Mouse (Mus musculus): ENCODE data around the gene Gm20538. TPM values are rescaled to one million over a fixed set of nuclear protein-coding genes. Genes with fewer than 3 reads are reported as not detected.

Gene Gm20538
- total RNA-seq, 2 experiments from 2014 or later, result not detected

- no peak for DNase-seq
These were observed 15.2 kb downstream of the Gm20538 start for GRCm38 (mm10) chr19:44537416-44537815.

DNA sequence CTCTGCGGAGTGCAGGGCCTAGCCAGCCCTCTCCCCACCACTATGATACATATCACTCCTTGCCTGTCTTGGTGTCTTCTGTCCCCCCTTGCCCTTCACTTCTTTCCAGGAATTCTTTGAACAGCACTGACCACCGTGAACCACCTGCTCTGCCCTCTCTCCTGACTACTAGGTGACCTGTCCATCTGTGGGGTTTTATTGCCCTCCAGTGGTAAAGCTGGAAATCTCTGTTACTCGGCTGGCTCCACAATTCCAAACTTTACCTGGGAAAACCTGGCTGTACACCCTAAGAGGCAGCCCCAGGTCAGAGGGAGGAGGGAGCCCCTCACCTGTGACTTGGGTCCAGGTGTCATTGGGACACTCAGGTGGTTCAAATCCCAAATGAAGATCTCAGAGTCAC lies 17.3 kb downstream of the Gm20538 start:
- DNase-seq, result no peak
- intact Hi-C loops (cut with DNase I), result loop anchor here (5.0 kb wide), 1 partner anchor 58 kb away; no protein-coding TSS in a partner anchor

More at GRCm38 (mm10) chr19:44537416-44537815, 15.2 kb downstream of the Gm20538 start:
- intact Hi-C loops (cut with DNase I), result loop anchor here (5.0 kb wide), 1 partner anchor 60 kb away; no protein-coding TSS in a partner anchor

- intact Hi-C loops (cut with DNase I), result no loop called here
- no peak for DNase-seq
These were observed 22.6 kb downstream of the Gm20538 start for GRCm38 (mm10) chr19:44530018-44530417.

- intact Hi-C loops (cut with DNase I), result no loop called here
- DNase-seq, result no peak
These were observed 27.0 kb downstream of the Gm20538 start for GRCm38 (mm10) chr19:44525551-44526205.

GRCm38 (mm10) chr19:44519152-44519551 lies 33.5 kb downstream of the Gm20538 start:
- intact Hi-C loops (cut with DNase I), result no loop called here
- peak; percentile 65 to 79 for DNase-seq

DNA sequence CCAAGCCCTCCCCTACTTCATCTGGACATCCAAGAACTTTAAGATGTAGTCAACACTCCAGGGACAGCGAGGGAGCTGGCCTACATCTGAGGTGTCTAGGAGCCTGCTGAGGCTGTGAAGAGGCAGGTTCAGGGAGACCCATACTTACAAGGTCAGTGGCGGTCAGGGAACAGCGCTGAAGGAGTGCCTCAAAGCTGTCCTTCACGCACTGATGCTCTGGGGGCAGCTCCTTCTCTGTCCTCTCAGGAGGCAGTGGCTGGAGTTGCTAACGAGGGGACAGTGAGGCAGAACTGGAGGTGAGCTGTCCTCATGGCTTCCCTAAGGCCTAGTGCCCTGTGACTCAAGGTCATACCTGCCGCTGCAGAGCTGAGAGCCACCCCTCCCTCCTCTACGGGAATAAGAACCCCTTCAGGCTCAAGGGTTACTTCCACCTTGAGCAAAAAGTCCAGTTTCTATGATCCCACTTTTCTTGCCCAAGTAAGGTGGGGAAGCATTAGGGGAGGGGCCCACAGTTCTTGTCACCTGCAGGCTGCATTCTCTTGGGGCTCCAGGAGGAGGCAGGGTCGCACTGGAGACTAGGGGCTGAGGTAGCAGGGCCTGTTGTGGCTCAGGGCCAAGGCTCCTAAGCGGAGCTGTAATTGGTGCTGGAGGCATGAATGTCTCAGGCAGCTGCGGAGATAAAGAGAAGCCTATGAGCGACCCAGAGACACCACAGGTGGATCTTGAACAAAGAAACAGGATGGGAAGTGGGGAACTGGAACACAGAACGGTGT lies 34.4 kb downstream of the Gm20538 start:
- intact Hi-C loops (cut with DNase I), result no loop called here
- DNase-seq, result no peak

DNA sequence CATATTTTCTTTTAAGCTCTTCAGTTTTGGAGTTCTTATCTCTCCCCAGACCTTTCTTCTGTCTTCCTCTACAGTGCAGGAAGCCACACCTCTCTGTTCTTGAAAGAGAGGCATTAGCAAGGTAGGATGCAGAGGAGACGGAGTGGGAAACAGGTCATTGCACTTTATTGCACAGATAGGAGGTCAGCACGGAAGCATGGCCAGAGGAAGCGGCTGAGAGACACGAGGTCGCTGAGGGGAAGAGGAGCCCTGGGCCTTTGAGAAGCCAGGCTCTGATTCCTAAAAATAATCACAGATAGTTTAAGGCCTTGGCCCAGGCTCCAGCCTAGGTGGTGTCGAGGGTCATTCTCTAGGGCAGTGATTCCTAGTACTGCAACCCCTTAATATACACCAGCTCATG lies 36.9 kb downstream of the Gm20538 start:
- DNase-seq, result no peak
- intact Hi-C loops (cut with DNase I), result no loop called here

GRCm38 (mm10) chr19:44514521-44515451 lies 37.8 kb downstream of the Gm20538 start:
- intact Hi-C loops (cut with DNase I), result no loop called here
- DNase-seq, result no peak

DNA sequence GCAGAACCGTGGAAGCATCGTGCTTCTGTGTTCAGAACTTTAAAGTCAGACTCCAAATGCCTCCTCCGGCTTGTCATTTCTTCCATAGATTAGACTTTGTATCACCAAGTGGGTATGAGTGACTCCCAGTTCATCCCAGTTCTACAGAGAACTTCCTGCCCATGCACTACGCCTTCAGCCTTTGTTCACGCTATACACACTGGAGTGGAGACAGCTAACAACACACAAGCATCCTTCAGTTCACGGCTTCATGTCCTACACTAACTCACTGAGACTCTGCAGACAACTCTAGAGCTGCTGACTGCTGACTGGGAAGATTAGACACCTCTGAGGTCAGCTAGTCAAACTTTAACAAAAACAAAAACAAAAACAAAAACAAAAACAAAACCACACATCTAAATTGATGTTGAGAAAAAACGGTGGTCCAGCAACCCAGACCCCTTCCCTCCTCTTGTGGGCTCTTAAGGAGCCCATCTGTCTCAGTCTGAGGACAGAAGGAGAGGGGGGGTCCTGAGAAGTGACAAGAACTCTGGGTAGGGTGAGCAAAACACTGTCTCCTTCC lies 38.6 kb downstream of the Gm20538 start:
- intact Hi-C loops (cut with DNase I), result no loop called here
- no peak for DNase-seq

DNA sequence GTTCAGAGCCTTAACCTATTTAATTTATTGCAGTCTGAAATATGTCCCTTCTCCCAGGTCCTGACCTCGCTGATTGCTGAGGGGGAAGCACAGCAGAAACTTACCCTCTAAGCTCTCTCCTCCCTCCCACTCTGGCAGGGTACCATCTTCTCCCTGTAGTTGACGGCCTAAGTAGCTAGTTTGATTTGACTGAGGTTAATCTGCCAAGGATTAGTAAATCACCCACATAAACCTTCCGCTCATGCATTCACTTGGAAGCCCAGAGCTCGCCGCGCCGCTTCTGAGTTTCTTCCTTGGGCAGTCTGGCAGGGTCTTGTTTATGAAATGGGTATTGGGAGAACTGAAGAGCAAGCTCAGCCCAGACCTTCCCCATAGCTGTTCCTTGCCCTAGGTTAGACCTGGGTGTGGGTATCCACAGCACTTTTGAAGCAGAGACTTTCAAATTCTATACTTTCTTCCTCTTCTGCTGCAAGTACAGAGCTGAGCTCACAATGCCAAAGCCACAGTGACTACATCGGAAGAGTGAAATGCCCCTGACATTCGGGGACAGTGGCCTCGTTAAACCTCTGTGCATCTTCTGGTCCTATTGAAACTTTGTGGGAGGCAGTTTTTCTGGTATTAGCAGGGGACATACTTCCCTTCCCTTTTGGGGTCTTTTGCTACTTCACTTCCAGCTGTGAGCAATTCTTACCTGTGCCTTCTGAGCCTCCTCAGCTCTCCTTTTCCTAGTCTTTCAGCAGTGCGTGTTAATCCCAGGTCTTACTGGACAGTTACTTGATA lies 39.4 kb downstream of the Gm20538 start:
- intact Hi-C loops (cut with DNase I), result no loop called here

DNA sequence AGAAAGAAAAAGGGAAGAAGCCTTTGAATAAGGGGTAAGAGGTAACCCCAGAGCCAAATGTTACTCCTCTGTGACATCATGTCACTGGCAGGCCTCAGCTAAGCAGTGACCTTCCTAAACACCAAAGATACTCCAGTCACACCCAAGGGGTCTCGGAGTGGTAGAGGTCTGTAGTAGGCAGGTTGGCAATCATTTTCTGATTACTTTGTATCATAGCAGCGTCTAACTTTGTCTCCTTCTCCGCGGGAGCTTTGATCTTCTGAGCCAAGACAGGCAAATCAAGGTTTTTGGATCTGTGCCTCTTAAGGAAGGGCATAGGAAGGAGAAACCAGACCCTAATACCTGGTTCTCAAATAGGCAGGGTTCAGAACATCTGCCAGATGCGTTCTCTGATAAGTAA lies 40.0 kb downstream of the Gm20538 start:
- intact Hi-C loops (cut with DNase I), result no loop called here
- no peak for DNase-seq

More for the DNA sequence above, 39.4 kb downstream of the Gm20538 start:
- DNase-seq, result no peak

DNA sequence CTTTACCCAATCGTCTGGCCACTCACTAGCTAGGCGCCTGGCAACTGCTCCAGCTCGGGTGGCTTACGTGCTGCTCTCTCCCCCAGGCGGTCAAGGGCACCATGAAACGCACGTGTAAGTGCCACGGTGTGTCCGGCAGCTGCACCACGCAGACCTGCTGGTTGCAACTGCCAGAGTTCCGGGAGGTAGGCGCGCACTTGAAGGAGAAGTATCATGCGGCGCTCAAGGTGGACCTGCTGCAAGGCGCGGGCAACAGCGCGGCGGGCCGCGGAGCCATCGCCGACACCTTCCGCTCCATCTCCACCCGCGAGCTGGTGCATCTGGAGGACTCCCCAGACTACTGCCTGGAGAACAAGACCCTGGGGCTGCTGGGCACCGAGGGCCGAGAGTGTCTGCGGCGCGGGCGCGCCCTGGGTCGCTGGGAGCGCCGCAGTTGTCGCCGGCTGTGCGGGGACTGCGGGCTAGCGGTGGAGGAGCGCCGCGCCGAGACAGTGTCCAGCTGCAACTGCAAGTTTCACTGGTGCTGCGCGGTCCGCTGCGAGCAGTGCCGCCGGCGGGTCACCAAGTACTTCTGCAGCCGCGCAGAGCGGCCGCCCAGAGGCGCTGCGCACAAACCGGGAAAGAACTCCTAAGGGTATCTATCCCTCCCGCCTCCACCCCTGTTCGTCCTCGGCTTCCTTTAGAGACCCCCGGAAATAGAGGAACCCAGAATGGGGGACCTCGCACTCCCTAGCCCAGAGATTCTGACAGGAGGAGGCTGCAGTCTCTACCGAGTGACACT lies 41.0 kb downstream of the Gm20538 start:
- intact Hi-C loops (cut with DNase I), result no loop called here
- peak; percentile 12 to 24 for DNase-seq

DNA sequence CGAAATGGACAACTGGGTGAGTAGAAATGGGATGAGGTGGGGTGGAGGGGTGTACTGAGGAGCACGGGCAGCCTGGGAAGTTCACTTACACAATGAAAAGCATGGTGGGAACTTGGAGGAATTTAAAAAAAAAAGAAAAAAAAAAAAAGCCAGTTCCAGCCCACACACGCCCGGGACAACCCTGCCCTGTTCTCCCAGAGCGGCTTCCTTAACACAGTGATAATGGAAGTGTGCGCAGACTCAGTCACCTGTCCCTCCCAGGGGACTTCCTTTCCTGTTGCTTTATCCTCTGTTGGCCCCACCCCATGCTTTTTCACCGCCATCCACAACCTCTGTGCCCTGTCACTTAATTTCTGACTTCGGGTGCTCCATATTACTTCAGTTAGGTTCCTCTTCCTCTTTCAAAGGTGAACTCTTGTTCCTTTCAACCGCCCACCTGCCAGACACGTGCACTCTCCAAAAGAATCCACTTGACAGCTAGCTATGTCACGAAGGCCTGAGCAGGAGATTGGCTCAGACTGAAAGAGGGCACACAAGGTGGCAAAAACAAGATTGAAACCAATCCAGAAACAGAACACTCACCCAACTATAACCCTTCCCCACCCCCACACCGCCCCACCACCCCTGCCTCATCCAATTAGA lies 42.0 kb downstream of the Gm20538 start:
- intact Hi-C loops (cut with DNase I), result no loop called here
- DNase-seq, result no peak

- intact Hi-C loops (cut with DNase I), result no loop called here
- DNase-seq, result no peak
These were observed 49.9 kb downstream of the Gm20538 start for GRCm38 (mm10) chr19:44502741-44503140.

- intact Hi-C loops (cut with DNase I), result no loop called here
- DNase-seq, result no peak
These were observed 50.7 kb downstream of the Gm20538 start for GRCm38 (mm10) chr19:44501925-44502324.

DNA sequence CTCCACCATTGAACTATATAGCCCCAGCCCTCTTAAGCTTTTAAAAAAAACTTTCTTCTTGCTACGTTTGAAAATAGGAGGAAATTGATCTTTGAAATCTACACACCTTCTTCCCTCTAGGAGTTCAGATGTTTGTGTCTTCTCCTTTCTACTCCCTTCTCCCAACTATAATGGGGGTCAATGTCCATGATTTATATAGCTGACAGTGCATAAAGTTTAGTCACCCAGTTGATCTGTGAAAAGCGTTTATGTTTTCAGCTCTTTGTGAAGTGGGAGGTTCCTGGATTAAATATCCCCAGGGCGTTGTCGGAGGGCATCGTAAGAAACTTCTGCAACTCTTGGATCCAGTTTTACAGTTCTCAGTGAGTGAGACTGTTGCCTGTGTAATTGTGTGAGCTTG lies 52.4 kb downstream of the Gm20538 start:
- intact Hi-C loops (cut with DNase I), result no loop called here

GRCm38 (mm10) chr19:44498936-44499335 lies 53.7 kb downstream of the Gm20538 start:
- DNase-seq, result no peak
- intact Hi-C loops (cut with DNase I), result no loop called here

More for the DNA sequence above, 52.4 kb downstream of the Gm20538 start:
- DNase-seq, result no peak

DNA sequence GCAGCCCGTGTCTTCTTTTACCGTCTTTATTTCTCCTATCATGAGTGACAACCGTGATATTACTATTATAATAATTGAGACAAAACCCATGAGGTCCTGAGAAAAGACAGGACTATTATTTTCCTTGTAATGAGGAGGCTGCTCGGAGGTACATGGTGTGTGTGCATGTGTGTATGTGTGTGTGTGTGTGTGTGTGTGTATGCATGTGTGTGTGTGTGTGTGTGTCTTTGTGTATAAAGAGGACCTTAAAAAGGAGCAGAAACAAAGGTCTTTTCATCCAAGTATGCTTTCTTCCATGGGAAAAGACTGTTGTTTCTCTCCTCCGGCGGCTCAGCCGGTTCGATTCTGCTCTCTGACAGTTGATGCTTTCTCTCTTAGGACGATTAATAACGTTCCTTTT lies 55.7 kb downstream of the Gm20538 start:
- no peak for DNase-seq
- intact Hi-C loops (cut with DNase I), result no loop called here

DNA sequence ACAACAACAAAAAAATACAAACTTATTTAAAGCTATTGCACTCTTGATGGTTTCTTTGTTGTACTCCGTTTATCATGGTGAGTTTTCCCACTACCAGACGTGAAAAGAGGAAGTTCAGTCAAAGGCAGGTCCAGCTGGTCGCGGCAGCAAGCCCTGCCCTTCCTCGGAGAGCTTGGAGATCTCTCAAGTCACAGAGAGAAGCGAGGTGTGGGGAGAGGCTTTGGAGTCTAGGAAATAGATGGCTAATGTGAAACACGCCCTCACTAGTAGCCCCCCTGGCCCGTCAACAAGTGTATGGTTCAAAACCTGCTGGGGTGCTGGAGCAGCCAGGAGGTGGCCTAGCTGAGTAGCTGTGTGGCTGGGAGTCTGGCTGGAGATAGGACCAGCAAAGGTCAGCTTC lies 56.1 kb downstream of the Gm20538 start:
- intact Hi-C loops (cut with DNase I), result no loop called here

More for the DNA sequence above, 56.1 kb downstream of the Gm20538 start:
- no peak for DNase-seq
